In genomic region chr8:13593340-13593739, GRCm38 (mm10) we compare ENCODE assay signal across 24 mouse cellular contexts. TPM values are rescaled to one million over a fixed set of nuclear protein-coding genes. Genes with fewer than 3 reads are reported as not detected.
DNase-seq lines count a peak whose midpoint lies in the region; ATAC-seq and TF ChIP-seq lines count a peak whose summit lies in the region.
"Had no signal": no experiment of that assay in that cellular context is flagged by ENCODE, and none has a peak within 500 bp of the region (broad histone marks: within the 10 kb centered on the region; RNA-seq: fewer than 3 reads in every experiment).

No protein-coding gene starts in this region.

- H3K9me3 ChIP-seq in embryonic facial prominence, embryonic 14.5 days (ENCODE audit: control insufficient read depth, low read length) = no peaks in the 10 kb centered on the region
- H3K9me3 ChIP-seq in embryonic facial prominence, embryonic 10.5 days = 0 out of 2 replicates have a peak, but pooled peaks cover 5% of the 10 kb centered on the region
- no peaks in the 10 kb centered on the region for H3K9me3 ChIP-seq in stomach, postnatal 0 days (ENCODE audit: control insufficient read depth, low read length)
- H3K9me3 ChIP-seq: embryonic facial prominence, embryonic 13.5 days; forebrain, embryonic 13.5 days; heart, embryonic 15.5 days; hindbrain, embryonic 10.5 days; kidney, embryonic 15.5 days; neural tube, embryonic 13.5 days; stomach, embryonic 15.5 days had no signal

- peak; percentile 29 for DNase-seq in embryonic facial prominence, embryonic 14.5 days (ENCODE audit: low spot score)
- no peak for DNase-seq in embryonic facial prominence, embryonic 10.5 days (ENCODE audit: low spot score)
- DNase-seq in thymus, postnatal 14 days = peak; percentile 22
- DNase-seq in thymus, adult 18-20 months = no peak
- peak; percentile 35 for DNase-seq in large intestine, adult 2 months (ENCODE audit: low read depth, low spot score)
- DNase-seq in stomach, postnatal 0 days (ENCODE audit: low spot score) = peak; percentile 57
- DNase-seq in right cerebral cortex, adult 2 months (ENCODE audit: low spot score in 2 of 2) = no peak
- DNase-seq in adrenal gland, postnatal 4 days (ENCODE audit: low spot score in 2 of 2) = no peak
- DNase-seq: adrenal gland, adult 2 months; cerebellum, adult 8-10 months; liver; liver, postnatal 0 days; right cerebral cortex, postnatal 14 days had no signal

- ATAC-seq in embryonic facial prominence, embryonic 14.5 days (ENCODE audit: low read depth) = no peak
- ATAC-seq in stomach, postnatal 0 days (ENCODE audit: low FRiP score, low TSS enrichment) = peak; percentile 47; the same call in 1 of the 2 replicates
- ATAC-seq: forebrain, embryonic 13.5 days; inflammation-experienced regulatory T-cells, adult 6 months; liver, postnatal 0 days had no signal

- 76% methylated on average over 8 of the region's 8 CpGs for WGBS in embryonic facial prominence, embryonic 14.5 days
- WGBS in embryonic facial prominence, embryonic 10.5 days = 83% methylated on average over 8 of the region's 8 CpGs
- 39% methylated on average over 8 of the region's 8 CpGs for WGBS in large intestine, adult 2 months
- 61% methylated on average over 8 of the region's 8 CpGs for WGBS in stomach, postnatal 0 days

- no peaks in the 10 kb centered on the region for H3K27me3 ChIP-seq in embryonic facial prominence, embryonic 14.5 days (replicated peaks; ENCODE audit: control insufficient read depth, insufficient read depth, low read length)
- H3K27me3 ChIP-seq in embryonic facial prominence, embryonic 10.5 days (replicated peaks; ENCODE audit: low read depth, poor library complexity, severe bottlenecking) = no peaks in the 10 kb centered on the region
- H3K27me3 ChIP-seq in stomach, postnatal 0 days (ENCODE audit: control insufficient read depth, insufficient read depth, low read length) = no peaks in the 10 kb centered on the region
- H3K27me3 ChIP-seq: embryonic facial prominence, embryonic 13.5 days; forebrain, embryonic 13.5 days; heart, embryonic 15.5 days; kidney, embryonic 15.5 days; neural tube, embryonic 13.5 days; stomach, embryonic 15.5 days had no signal

- H3K4me3 ChIP-seq in embryonic facial prominence, embryonic 14.5 days (ENCODE audit: low read depth, low read length) = no peak overlapping the region
- no peak overlapping the region for H3K4me3 ChIP-seq in embryonic facial prominence, embryonic 10.5 days
- no peak overlapping the region for H3K4me3 ChIP-seq in stomach, postnatal 0 days (ENCODE audit: low read depth, low read length)
- H3K4me3 ChIP-seq: embryonic facial prominence, embryonic 13.5 days; forebrain, embryonic 13.5 days; heart, embryonic 15.5 days; hindbrain, embryonic 10.5 days; kidney, embryonic 15.5 days; neural tube, embryonic 13.5 days; stomach, embryonic 15.5 days had no signal

- H3K36me3 ChIP-seq in embryonic facial prominence, embryonic 14.5 days (ENCODE audit: control insufficient read depth, insufficient read depth, low read length) = peaks cover 15% of the 10 kb centered on the region
- peaks cover 26% of the 10 kb centered on the region for H3K36me3 ChIP-seq in embryonic facial prominence, embryonic 10.5 days (replicated peaks)
- peaks cover 17% of the 10 kb centered on the region for H3K36me3 ChIP-seq in stomach, postnatal 0 days (ENCODE audit: control insufficient read depth, insufficient read depth, low read length)

- no peak for TF ChIP-seq EP300 in stomach, postnatal 0 days (optimal IDR thresholded peaks at IDR 0.05)

- TF ChIP-seq CTCF in stomach, postnatal 0 days (IDR thresholded peaks at IDR 0.05; ENCODE audit: low read depth) = peak; percentile 19; the same call in 1 of the 2 replicates

- no peak overlapping the region for H3K4me2 ChIP-seq in embryonic facial prominence, embryonic 14.5 days (ENCODE audit: low read depth, low read length)
- H3K4me2 ChIP-seq in stomach, postnatal 0 days (replicated peaks; ENCODE audit: low read depth) = no peak overlapping the region
- H3K4me2 ChIP-seq: embryonic facial prominence, embryonic 13.5 days; forebrain, embryonic 13.5 days; heart, embryonic 15.5 days; kidney, embryonic 15.5 days; neural tube, embryonic 13.5 days; stomach, embryonic 15.5 days had no signal

- no peak overlapping the region for H3K27ac ChIP-seq in embryonic facial prominence, embryonic 14.5 days (replicated peaks; ENCODE audit: low read depth, low read length)
- H3K27ac ChIP-seq in embryonic facial prominence, embryonic 10.5 days (replicated peaks) = no peak overlapping the region
- H3K27ac ChIP-seq in stomach, postnatal 0 days (replicated peaks) = no peak overlapping the region
- H3K27ac ChIP-seq: embryonic facial prominence, embryonic 13.5 days; forebrain, embryonic 13.5 days; heart, embryonic 15.5 days; hindbrain, embryonic 10.5 days; kidney, embryonic 15.5 days; neural tube, embryonic 13.5 days; stomach, embryonic 15.5 days had no signal

- no peaks in the 10 kb centered on the region for H3K4me1 ChIP-seq in embryonic facial prominence, embryonic 14.5 days (ENCODE audit: control insufficient read depth, insufficient read depth, low read length)
- H3K4me1 ChIP-seq in embryonic facial prominence, embryonic 10.5 days = no peaks in the 10 kb centered on the region
- H3K4me1 ChIP-seq in stomach, postnatal 0 days (replicated peaks; ENCODE audit: control insufficient read depth, insufficient read depth) = no peaks in the 10 kb centered on the region
- H3K4me1 ChIP-seq: embryonic facial prominence, embryonic 13.5 days; forebrain, embryonic 13.5 days; hindbrain, embryonic 10.5 days; kidney, embryonic 15.5 days; stomach, embryonic 15.5 days had no signal

- no peak overlapping the region for H3K9ac ChIP-seq in embryonic facial prominence, embryonic 14.5 days (ENCODE audit: low read depth, low read length)
- no peak overlapping the region for H3K9ac ChIP-seq in stomach, postnatal 0 days (ENCODE audit: low read length)
- H3K9ac ChIP-seq: embryonic facial prominence, embryonic 13.5 days; forebrain, embryonic 13.5 days; heart, embryonic 15.5 days; kidney, embryonic 15.5 days; liver, postnatal 0 days; neural tube, embryonic 13.5 days; stomach, embryonic 15.5 days had no signal

RNA-seq across cellular contexts. Expression of gene 1700029H14Rik, which starts 31.1 kb away (rescaled TPM):
- polyA plus RNA-seq in embryonic facial prominence, embryonic 14.5 days (2014; fragmentation: Nextera tagmentation; extraction: Ambion mirVana) = not detected in 2 replicates
- not detected in 2 replicates for polyA plus RNA-seq in embryonic facial prominence, embryonic 10.5 days (2016; fragmentation: Nextera tagmentation; extraction: Ambion mirVana)
- polyA plus RNA-seq in large intestine, adult 2 months (2012; rRNA removed) = 0.07 TPM in 1 of 2 replicates, not detected in the other
- not detected in 2 replicates for polyA plus RNA-seq in stomach, postnatal 0 days (2015; fragmentation: Nextera tagmentation; extraction: Ambion mirVana)
- total RNA-seq in adrenal gland, postnatal 4 days (2021) = under 1 TPM; 0.22 to 0.37 TPM
- total RNA-seq: adrenal gland, adult 2 months; common myeloid progenitor, adult 5-6 weeks; layer of hippocampus, adult 18-20 months; left cerebral cortex, postnatal 36 days had no signal
- polyA plus RNA-seq: adrenal gland, adult 2 months; embryonic facial prominence, embryonic 13.5 days; forebrain, embryonic 13.5 days; heart, embryonic 15.5 days; hindbrain, embryonic 10.5 days; inflammation-experienced regulatory T-cells, adult 6 months; kidney, embryonic 15.5 days; liver, postnatal 0 days; neural tube, embryonic 13.5 days; stomach, embryonic 15.5 days had no signal

Comparison
In these comparisons a context has a peak if more than half of its experiments do, and no peak if none do; other contexts are left out.
1. DNase-seq: peak in embryonic facial prominence, embryonic 14.5 days (single experiment), thymus, postnatal 14 days (single experiment), large intestine, adult 2 months (single experiment) and stomach, postnatal 0 days (single experiment); none in embryonic facial prominence, embryonic 10.5 days (single experiment), thymus, adult 18-20 months (0 of 2), right cerebral cortex, adult 2 months (0 of 2) and adrenal gland, postnatal 4 days (0 of 2).